Mouse (Mus musculus): ENCODE results near the gene Kcnj14. TPM values are rescaled to one million over a fixed set of nuclear protein-coding genes. Genes with fewer than 3 reads are reported as not detected.

The Kcnj14 gene
- polyA plus RNA-seq, 1 experiment from 2014 or later, result 0.95 TPM

DNA sequence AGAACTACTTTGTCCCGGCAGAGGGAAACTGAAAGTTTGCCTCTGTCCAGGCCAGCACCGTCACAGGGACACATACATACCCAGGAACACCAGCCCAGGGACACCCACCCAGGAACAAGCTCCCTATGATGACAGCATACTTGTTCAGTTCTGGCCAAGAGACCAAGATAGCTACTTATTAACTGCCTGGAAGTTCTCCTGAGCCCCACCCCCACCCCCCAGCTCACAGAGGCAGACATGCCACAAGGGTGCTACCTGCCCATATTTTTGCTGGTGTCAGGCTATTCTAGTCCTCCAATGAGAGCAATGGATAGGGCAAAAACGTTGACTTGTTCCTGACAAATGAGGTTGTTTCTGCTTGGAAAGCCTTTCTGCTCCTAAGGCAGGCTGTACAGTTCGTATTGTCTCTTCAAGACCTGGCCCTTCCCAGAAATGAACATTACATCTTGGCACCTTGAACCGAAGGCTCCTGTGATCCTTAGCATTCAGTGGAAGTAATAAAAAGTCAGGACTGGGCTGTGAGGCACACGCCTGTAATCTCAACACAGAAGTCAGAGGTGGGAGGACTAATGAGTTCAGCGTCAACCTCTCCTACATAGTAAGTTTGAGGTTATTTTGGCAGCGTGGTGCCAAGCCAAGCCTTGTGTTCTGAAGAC lies 54.0 kb downstream of the Kcnj14 start:
- no peak overlapping the region for H3K4me3 ChIP-seq (replicated peaks)
- no peak overlapping the region for H3K9ac ChIP-seq
- WGBS, result 82% methylated on average over 8 of the region's 8 CpGs
- H3K36me3 ChIP-seq (replicated peaks), result no peaks in the 10 kb centered on the region
- 0 out of 2 replicates have a peak, but pooled peaks cover 5% of the 10 kb centered on the region for H3K9me3 ChIP-seq
- no peak overlapping the region for H3K4me2 ChIP-seq
- ATAC-seq (ENCODE audit: low FRiP score), result no peak
- no peaks in the 10 kb centered on the region for H3K27me3 ChIP-seq
- H3K27ac ChIP-seq, result no peak overlapping the region
- no peaks in the 10 kb centered on the region for H3K4me1 ChIP-seq

DNA sequence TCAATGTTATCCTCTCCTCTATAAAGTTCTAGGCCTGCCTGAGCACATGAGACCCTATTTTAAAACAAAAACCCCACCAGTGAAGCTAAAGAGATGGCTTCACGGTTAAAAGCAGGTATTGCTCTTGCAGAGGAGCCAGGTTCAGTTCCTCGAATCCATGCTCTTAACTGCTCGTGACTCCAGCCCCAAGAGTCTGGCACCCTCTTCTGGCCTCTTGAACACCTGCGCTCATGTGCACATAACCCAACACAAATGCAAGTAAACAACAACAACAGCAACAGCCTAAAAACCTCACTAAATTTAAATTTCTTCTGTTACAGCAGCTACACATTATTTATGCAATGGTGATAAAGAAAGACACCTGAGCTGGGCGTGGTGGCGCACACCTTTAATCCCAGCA lies 57.1 kb downstream of the Kcnj14 start:
- H3K4me2 ChIP-seq, result no peak overlapping the region
- no peak overlapping the region for H3K4me3 ChIP-seq (replicated peaks)
- H3K9me3 ChIP-seq, result 0 out of 2 replicates have a peak, but pooled peaks cover 5% of the 10 kb centered on the region
- no peaks in the 10 kb centered on the region for H3K36me3 ChIP-seq (replicated peaks)
- no peak overlapping the region for H3K9ac ChIP-seq
- H3K27ac ChIP-seq, result no peak overlapping the region
- no peaks in the 10 kb centered on the region for H3K4me1 ChIP-seq
- WGBS, result 93% methylated on average over 6 of the region's 6 CpGs
- ATAC-seq (ENCODE audit: low FRiP score), result no peak
- no peaks in the 10 kb centered on the region for H3K27me3 ChIP-seq

DNA sequence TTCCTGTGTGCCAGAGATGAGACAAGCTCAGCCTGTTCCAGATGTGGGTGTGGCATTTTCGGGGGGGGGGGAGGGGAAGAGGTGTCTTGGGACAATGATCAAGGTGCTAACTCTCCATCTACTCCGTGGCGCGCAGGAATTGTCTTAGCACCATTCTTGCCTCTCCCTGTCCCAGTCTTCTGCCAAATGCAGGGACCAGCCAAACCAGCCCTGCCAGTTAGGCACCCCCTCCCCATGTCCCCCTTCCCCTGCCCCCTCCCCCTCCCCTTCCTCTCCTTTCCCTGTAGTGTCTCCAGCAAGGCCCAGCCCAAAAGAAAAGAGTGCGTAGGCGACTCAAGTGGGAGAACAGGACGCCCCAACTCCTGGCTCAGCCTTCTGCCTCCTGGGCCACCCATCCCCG lies 57.8 kb downstream of the Kcnj14 start:
- Histone ChIP-seq H3K36me3 (replicated peaks) (no peaks in the 10 kb centered on the region), H3K27ac (no peak overlapping the region), H3K27me3 (no peaks in the 10 kb centered on the region), H3K4me1 (no peaks in the 10 kb centered on the region), H3K9ac (no peak overlapping the region), H3K4me2 (no peak overlapping the region), H3K9me3 (0 out of 2 replicates have a peak, but pooled peaks cover 5% of the 10 kb centered on the region), H3K4me3 (replicated peaks) (no peak overlapping the region)
- WGBS, result 57% methylated on average over 8 of the region's 8 CpGs
- no peak for ATAC-seq (ENCODE audit: low FRiP score)

Other genes starting within 250 kb of the Kcnj14 start
- gene Fgf21, start 209.3 kb downstream of the Kcnj14 start, polyA plus RNA-seq (2016; fragmentation: Nextera tagmentation; extraction: Ambion mirVana), result not detected in 2 replicates
- gene Fut1, start 207.5 kb downstream of the Kcnj14 start, polyA plus RNA-seq (2016; fragmentation: Nextera tagmentation; extraction: Ambion mirVana), result 0.10 and 0.24 TPM in 2 replicates
- gene Izumo1, start 203.0 kb downstream of the Kcnj14 start, polyA plus RNA-seq (2016; fragmentation: Nextera tagmentation; extraction: Ambion mirVana), result 0.13 TPM in 1 of 2 replicates, not detected in the other
- gene Rasip1, start 197.3 kb downstream of the Kcnj14 start, polyA plus RNA-seq (2016; fragmentation: Nextera tagmentation; extraction: Ambion mirVana), result 8.3 and 8.9 TPM in 2 replicates
- 2.6 and 3.1 TPM in 2 replicates for gene Mamstr, start 184.8 kb downstream of the Kcnj14 start, polyA plus RNA-seq (2016; fragmentation: Nextera tagmentation; extraction: Ambion mirVana)
- gene Fut2, start 158.4 kb downstream of the Kcnj14 start, polyA plus RNA-seq (2016; fragmentation: Nextera tagmentation; extraction: Ambion mirVana), result 0.11 TPM in 1 of 2 replicates, not detected in the other
- gene Ntn5, start 140.8 kb downstream of the Kcnj14 start, polyA plus RNA-seq (2016; fragmentation: Nextera tagmentation; extraction: Ambion mirVana), result 0.23 and 0.33 TPM in 2 replicates
- 0.64 and 0.68 TPM in 2 replicates for gene Sec1, start 130.4 kb downstream of the Kcnj14 start, polyA plus RNA-seq (2016; fragmentation: Nextera tagmentation; extraction: Ambion mirVana)
- 10.2 and 11.0 TPM in 2 replicates for gene Car11, start 124.9 kb downstream of the Kcnj14 start, polyA plus RNA-seq (2016; fragmentation: Nextera tagmentation; extraction: Ambion mirVana)
- 3.8 and 3.9 TPM in 2 replicates for gene Dbp, start 119.7 kb downstream of the Kcnj14 start, polyA plus RNA-seq (2016; fragmentation: Nextera tagmentation; extraction: Ambion mirVana)
- 707 and 745 TPM in 2 replicates for gene Rpl18, start 109.3 kb downstream of the Kcnj14 start, polyA plus RNA-seq (2016; fragmentation: Nextera tagmentation; extraction: Ambion mirVana)
- gene Sphk2, start 106.8 kb downstream of the Kcnj14 start, polyA plus RNA-seq (2016; fragmentation: Nextera tagmentation; extraction: Ambion mirVana), result 26.5 and 30.1 TPM in 2 replicates
- gene Fam83e, start 103.6 kb downstream of the Kcnj14 start, polyA plus RNA-seq (2016; fragmentation: Nextera tagmentation; extraction: Ambion mirVana), result 1.1 and 1.5 TPM in 2 replicates
- not detected in 2 replicates for gene Spaca4, start 99.0 kb downstream of the Kcnj14 start, polyA plus RNA-seq (2016; fragmentation: Nextera tagmentation; extraction: Ambion mirVana)
- 10.2 and 10.8 TPM in 2 replicates for gene Lmtk3, start 41.0 kb downstream of the Kcnj14 start, polyA plus RNA-seq (2016; fragmentation: Nextera tagmentation; extraction: Ambion mirVana)
- 1.5 and 1.9 TPM in 2 replicates for gene Sult2b1, start 40.1 kb downstream of the Kcnj14 start, polyA plus RNA-seq (2016; fragmentation: Nextera tagmentation; extraction: Ambion mirVana)
- gene Cyth2, start 10.2 kb downstream of the Kcnj14 start, polyA plus RNA-seq (2016; fragmentation: Nextera tagmentation; extraction: Ambion mirVana), result 275 and 276 TPM in 2 replicates
- 55.5 and 60.0 TPM in 2 replicates for gene Grwd1, start 6.2 kb upstream of the Kcnj14 start, polyA plus RNA-seq (2016; fragmentation: Nextera tagmentation; extraction: Ambion mirVana)
- 38.6 and 44.6 TPM in 2 replicates for gene Kdelr1, start 48.0 kb upstream of the Kcnj14 start, polyA plus RNA-seq (2016; fragmentation: Nextera tagmentation; extraction: Ambion mirVana)
- gene Grin2d, start 53.6 kb upstream of the Kcnj14 start, polyA plus RNA-seq (2016; fragmentation: Nextera tagmentation; extraction: Ambion mirVana), result 0.33 and 0.47 TPM in 2 replicates
- 0.63 and 0.88 TPM in 2 replicates for gene Syngr4, start 71.9 kb upstream of the Kcnj14 start, polyA plus RNA-seq (2016; fragmentation: Nextera tagmentation; extraction: Ambion mirVana)
- gene Tmem143, start 72.2 kb upstream of the Kcnj14 start, polyA plus RNA-seq (2016; fragmentation: Nextera tagmentation; extraction: Ambion mirVana), result 3.3 and 3.9 TPM in 2 replicates
- gene Emp3, start 96.6 kb upstream of the Kcnj14 start, polyA plus RNA-seq (2016; fragmentation: Nextera tagmentation; extraction: Ambion mirVana), result 19.9 and 20.5 TPM in 2 replicates
- 2.7 and 4.7 TPM in 2 replicates for gene Ccdc114, start 99.3 kb upstream of the Kcnj14 start, polyA plus RNA-seq (2016; fragmentation: Nextera tagmentation; extraction: Ambion mirVana)
- gene Abcc6, start 205.5 kb upstream of the Kcnj14 start, polyA plus RNA-seq (2016; fragmentation: Nextera tagmentation; extraction: Ambion mirVana), result 0.10 and 0.18 TPM in 2 replicates
- gene Nomo1, start 208.9 kb upstream of the Kcnj14 start, polyA plus RNA-seq (2016; fragmentation: Nextera tagmentation; extraction: Ambion mirVana), result 32.8 and 33.2 TPM in 2 replicates